Mouse (Mus musculus) MEL (cell line): ENCODE measurements around the gene Hoxa11. TPM values are rescaled to one million over a fixed set of nuclear protein-coding genes. Genes with fewer than 3 reads are reported as not detected.

Experiments used
- DNase-seq: peaks from one replicate; pipeline ENCODE4 v3.0.0; 2011; ENCODE audit warnings: low read depth, low spot score
- H3K27ac ChIP-seq: 2 replicates; pipeline ENCODE4 v1.5.1; 2012; ENCODE audit warnings: low read depth, mild to moderate bottlenecking, control low read depth, low read length, moderate library complexity; ENCODE audit not compliant: control insufficient read depth
- H3K27me3 ChIP-seq, 2 experiments: fragments of 150-350 bp in 1 of 2; sonication (generic) in 1 of 2; 2 replicates each; pipeline ENCODE4 v1.6.1; 2012; ENCODE audit warnings: low read length in 2 of 2, mild to moderate bottlenecking in 2 of 2, improper control_type of control experiment in 1 of 2, moderate library complexity in 1 of 2; ENCODE audit not compliant: insufficient read depth in 2 of 2, control insufficient read depth in 1 of 2
- H3K36me3 ChIP-seq, 2 experiments: 2 replicates each; pipeline ENCODE4 v1.6.1; 2012 to 2014; ENCODE audit warnings: low read length in 2 of 2, improper control_type of control experiment in 1 of 2, inconsistent platforms in 1 of 2, mild to moderate bottlenecking in 1 of 2; ENCODE audit not compliant: insufficient read depth in 2 of 2, control insufficient read depth in 1 of 2
- H3K4me1 ChIP-seq, 2 experiments: fragments of 150-350 bp in 1 of 2; sonication (generic) in 1 of 2; 2 replicates each; pipeline ENCODE4 v1.6.1; 2012; ENCODE audit warnings: low read length in 2 of 2, improper control_type of control experiment in 1 of 2, mild to moderate bottlenecking in 1 of 2; ENCODE audit not compliant: insufficient read depth in 2 of 2, control insufficient read depth in 1 of 2
- H3K4me3 ChIP-seq, 2 experiments: fragments of 150-350 bp in 1 of 2; sonication (generic) in 1 of 2; 2 replicates each; pipeline ENCODE4 v1.5.1; 2012; ENCODE audit warnings: low read depth in 2 of 2, low read length in 2 of 2, mild to moderate bottlenecking in 2 of 2, moderate library complexity in 2 of 2, control low read depth in 1 of 2, improper control_type of control experiment in 1 of 2; ENCODE audit not compliant: control insufficient read depth in 1 of 2, insufficient read depth in 1 of 2
- H3K79me2 ChIP-seq: 2 replicates; pipeline ENCODE4 v1.6.1; 2012; ENCODE audit warnings: mild to moderate bottlenecking, low read length, moderate library complexity; ENCODE audit not compliant: control insufficient read depth, poor library complexity, insufficient read depth
- H3K9ac ChIP-seq: 2 replicates; pipeline ENCODE4 v1.6.1; 2012; ENCODE audit warnings: low read depth, mild to moderate bottlenecking, control low read depth, low read length, moderate library complexity; ENCODE audit not compliant: control insufficient read depth, poor library complexity, severe bottlenecking
- H3K9me3 ChIP-seq: fragments of 150-350 bp; sonication (generic); replicated peaks from 2 replicates; pipeline ENCODE4 v1.6.1; 2012; ENCODE audit warnings: mild to moderate bottlenecking, low read length, improper control_type of control experiment, moderate library complexity; ENCODE audit not compliant: insufficient read depth
- BHLHE40 ChIP-seq: IDR thresholded peaks from 2 replicates; pipeline ENCODE4 v1.6.1; 2012; ENCODE audit warnings: low read depth, mild to moderate bottlenecking, inconsistent platforms, low read length, improper control_type of control experiment, borderline replicate concordance
- CHD1 ChIP-seq: IDR thresholded peaks from 2 replicates; pipeline ENCODE4 v1.6.1; 2012; ENCODE audit warnings: low read depth, mild to moderate bottlenecking, inconsistent platforms, low read length, improper control_type of control experiment
- E2F4 ChIP-seq: IDR thresholded peaks from 2 replicates; pipeline ENCODE4 v1.6.1; 2011; ENCODE audit warnings: low read depth, low read length, improper control_type of control experiment, borderline replicate concordance
- HCFC1 ChIP-seq: IDR thresholded peaks from 2 replicates; pipeline ENCODE4 v1.6.1; 2012; ENCODE audit warnings: low read depth, mild to moderate bottlenecking, inconsistent platforms, low read length, improper control_type of control experiment, moderate library complexity
- JUND ChIP-seq: IDR thresholded peaks from 2 replicates; pipeline ENCODE4 v1.6.1; 2011; ENCODE audit warnings: low read depth, mild to moderate bottlenecking, improper control_type of control experiment, low read length
- KAT2A ChIP-seq: conservative IDR thresholded peaks from 2 replicates; pipeline ENCODE4 v1.6.1; 2012; ENCODE audit warnings: low read depth, low read length, improper control_type of control experiment, inconsistent platforms
- MEF2A ChIP-seq: IDR thresholded peaks from 2 replicates; pipeline ENCODE4 v1.6.1; 2014; ENCODE audit warnings: low read depth, mild to moderate bottlenecking, inconsistent platforms, low read length, improper control_type of control experiment; ENCODE audit not compliant: poor library complexity, insufficient replicate concordance, severe bottlenecking; ENCODE audit errors: extremely low read depth
- MXI1 ChIP-seq: IDR thresholded peaks from 2 replicates; pipeline ENCODE4 v1.6.1; 2011; ENCODE audit warnings: mild to moderate bottlenecking, low read depth, low read length, improper control_type of control experiment
- MYB ChIP-seq: IDR thresholded peaks from 2 replicates; pipeline ENCODE4 v1.6.1; 2011; ENCODE audit warnings: mild to moderate bottlenecking, low read depth, low read length, improper control_type of control experiment
- MYC ChIP-seq: IDR thresholded peaks from 2 replicates; pipeline ENCODE4 v1.6.1; 2011; ENCODE audit warnings: low read depth, mild to moderate bottlenecking, low read length, improper control_type of control experiment, moderate library complexity
- POLR2AphosphoS2 ChIP-seq: IDR thresholded peaks from 2 replicates; pipeline ENCODE4 v1.6.1; 2011; ENCODE audit warnings: low read length, improper control_type of control experiment
- RCOR1 ChIP-seq: IDR thresholded peaks from 2 replicates; pipeline ENCODE4 v1.6.1; 2012; ENCODE audit warnings: low read depth, mild to moderate bottlenecking, inconsistent platforms, low read length, improper control_type of control experiment
- SIN3A ChIP-seq: IDR thresholded peaks from 2 replicates; pipeline ENCODE4 v1.6.1; 2012; ENCODE audit warnings: low read length, improper control_type of control experiment, inconsistent platforms
- TAL1 ChIP-seq: IDR thresholded peaks from 2 replicates; pipeline ENCODE4 v1.6.1; 2012; ENCODE audit warnings: mild to moderate bottlenecking, inconsistent platforms, low read length, moderate library complexity, mixed read lengths
- TBP ChIP-seq: IDR thresholded peaks from 2 replicates; pipeline ENCODE4 v1.8.0; 2011; ENCODE audit warnings: low read depth, low read length, improper control_type of control experiment
- UBTF ChIP-seq: IDR thresholded peaks from 2 replicates; pipeline ENCODE4 v1.6.1; 2012; ENCODE audit warnings: low read depth, mild to moderate bottlenecking, inconsistent platforms, low read length, improper control_type of control experiment, moderate library complexity, borderline replicate concordance; ENCODE audit not compliant: insufficient read depth
- ZC3H11A ChIP-seq: IDR thresholded peaks from 2 replicates; pipeline ENCODE4 v1.6.1; 2012; ENCODE audit warnings: low read depth, mild to moderate bottlenecking, inconsistent platforms, low read length, improper control_type of control experiment
- ZNF384 ChIP-seq: IDR thresholded peaks from 2 replicates; pipeline ENCODE4 v1.6.1; 2012; ENCODE audit warnings: low read depth, mild to moderate bottlenecking, inconsistent platforms, low read length, improper control_type of control experiment
- polyA plus RNA-seq, 2 experiments: library from polyadenylated mRNA; stranded (reverse) in 1 of 2; unstranded in 1 of 2; fragments of >175 nt in 1 of 2; fragments of >200 nt in 1 of 2; gene quantifications; 2 replicates each; pipeline versions ENCODE4 v1.2.1 to v1.2.4; 2012; ENCODE audit warnings: low replicate concordance in 2 of 2, low read depth in 1 of 2; ENCODE audit not compliant: insufficient read length in 2 of 2, insufficient read depth in 1 of 2, missing spikeins in 1 of 2
- total RNA-seq: library from RNA; depleted of rRNA; stranded (reverse); fragments of 300-350 nt; gene quantifications from 2 replicates; pipeline ENCODE4 v1.2.3, GENCODE M21; 2012

Hoxa11 gene
- total and polyA plus RNA-seq, 3 experiments, result not detected

GRCm38 (mm10) chr6:52225612-52226568 lies 19.7 kb downstream of the Hoxa11 start:
- no peak for DNase-seq
- no peak for TF ChIP-seq TBP
- TF ChIP-seq HCFC1, result no peak
- TF ChIP-seq SIN3A, result no peak
- TF ChIP-seq POLR2AphosphoS2, result no peak
- no peak for TF ChIP-seq BHLHE40
- TF ChIP-seq MYC, result no peak
- no peak for TF ChIP-seq CHD1
- no peak for TF ChIP-seq E2F4
- TF ChIP-seq UBTF, result no peak
- no peak for TF ChIP-seq MYB
- no peak for TF ChIP-seq KAT2A
- TF ChIP-seq JUND, result no peak
- TF ChIP-seq MEF2A, result no peak
- Histone ChIP-seq H3K9ac (no peak overlapping the region), H3K4me3 (no peak overlapping the region), H3K27me3 (no peaks in the 10 kb centered on the region), H3K9me3 (no peaks in the 10 kb centered on the region), H3K27ac (no peak overlapping the region), H3K79me2 (no peaks in the 10 kb centered on the region), H3K36me3 (no peaks in the 10 kb centered on the region), H3K4me1 (no peaks in the 10 kb centered on the region)

- Histone ChIP-seq H3K4me3 (no peak overlapping the region), H3K27ac (no peak overlapping the region), H3K79me2 (no peaks in the 10 kb centered on the region), H3K4me1 (no peaks in the 10 kb centered on the region), H3K36me3 (no peaks in the 10 kb centered on the region), H3K27me3 (no peaks in the 10 kb centered on the region), H3K9me3 (no peaks in the 10 kb centered on the region), H3K9ac (no peak overlapping the region)
- TF ChIP-seq TAL1, result no peak
- TF ChIP-seq ZC3H11A, result no peak
- no peak for TF ChIP-seq HCFC1
- TF ChIP-seq ZNF384, result no peak
- TF ChIP-seq RCOR1, result no peak
- no peak for TF ChIP-seq MXI1
- TF ChIP-seq KAT2A, result no peak
- no peak for DNase-seq
Observed at GRCm38 (mm10) chr6:52224895-52225611, 20.6 kb downstream of the Hoxa11 start.
